Mouse (Mus musculus): ENCODE results near the gene Nphs2. TPM values are rescaled to one million over a fixed set of nuclear protein-coding genes. Genes with fewer than 3 reads are reported as not detected.

Nphs2 gene
- polyA plus RNA-seq, 1 experiment from 2014 or later = 15.5 TPM

- Histone ChIP-seq H3K4me3 (ENCODE audit: low read length) (no peak overlapping the region), H3K4me1 (ENCODE audit: control insufficient read depth, insufficient read depth, low read length) (no peaks in the 10 kb centered on the region), H3K36me3 (ENCODE audit: control insufficient read depth, insufficient read depth, low read length) (no peaks in the 10 kb centered on the region), H3K27ac (ENCODE audit: low read depth, low read length) (no peak overlapping the region), H3K27me3 (ENCODE audit: control insufficient read depth, insufficient read depth, low read length) (no peaks in the 10 kb centered on the region), H3K9me3 (ENCODE audit: control insufficient read depth, low read length) (no peaks in the 10 kb centered on the region), H3K9ac (ENCODE audit: low read depth, low read length) (no peak overlapping the region), H3K4me2 (replicated peaks; ENCODE audit: low read depth, low read length) (no peak overlapping the region)
- no peak for ATAC-seq (ENCODE audit: low FRiP score, low TSS enrichment)
- 70% methylated on average over 4 of the region's 4 CpGs for whole genome bisulfite sequencing
These were observed 33.9 kb downstream of the Nphs2 start for GRCm38 (mm10) chr1:156344433-156344832.

- no peaks in the 10 kb centered on the region for H3K4me1 ChIP-seq (ENCODE audit: control insufficient read depth, insufficient read depth, low read length)
These were observed 35.1 kb downstream of the Nphs2 start for GRCm38 (mm10) chr1:156345633-156346032.

DNA sequence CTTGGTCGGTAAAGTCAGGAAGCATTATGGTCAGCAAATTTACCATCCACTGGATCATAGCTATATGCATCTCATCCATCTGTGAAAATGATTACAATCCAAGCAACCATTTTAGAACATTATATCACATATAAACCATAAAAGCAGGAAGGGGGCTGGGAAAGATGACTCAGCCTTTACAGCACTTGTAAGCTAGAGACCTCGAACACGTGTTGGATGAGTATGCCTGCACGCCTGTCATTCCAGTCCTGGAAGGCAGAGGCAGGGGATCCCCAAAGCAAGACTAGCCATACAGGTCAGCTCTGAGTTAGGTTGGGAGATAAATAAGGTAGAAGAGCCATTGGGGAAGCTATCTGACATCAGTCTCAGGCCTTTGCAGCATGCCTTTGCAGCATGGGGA is 38.5 kb downstream of the Nphs2 start:
- H3K4me3 ChIP-seq (ENCODE audit: low read length) = no peak overlapping the region
- H3K4me1 ChIP-seq (ENCODE audit: control insufficient read depth, insufficient read depth, low read length) = no peaks in the 10 kb centered on the region
- H3K9ac ChIP-seq (ENCODE audit: low read depth, low read length) = no peak overlapping the region
- ATAC-seq (ENCODE audit: low FRiP score, low TSS enrichment) = no peak
- no peak overlapping the region for H3K4me2 ChIP-seq (replicated peaks; ENCODE audit: low read depth, low read length)
- H3K27ac ChIP-seq (ENCODE audit: low read depth, low read length) = no peak overlapping the region
- no peaks in the 10 kb centered on the region for H3K9me3 ChIP-seq (ENCODE audit: control insufficient read depth, low read length)
- whole genome bisulfite sequencing = 89% methylated on average over 4 of the region's 4 CpGs
- H3K36me3 ChIP-seq (ENCODE audit: control insufficient read depth, insufficient read depth, low read length) = no peaks in the 10 kb centered on the region
- H3K27me3 ChIP-seq (ENCODE audit: control insufficient read depth, insufficient read depth, low read length) = no peaks in the 10 kb centered on the region

More at GRCm38 (mm10) chr1:156345633-156346032, 35.1 kb downstream of the Nphs2 start:
- H3K36me3 ChIP-seq (ENCODE audit: control insufficient read depth, insufficient read depth, low read length) = no peaks in the 10 kb centered on the region
- ATAC-seq (ENCODE audit: low FRiP score, low TSS enrichment) = no peak
- no peak overlapping the region for H3K4me3 ChIP-seq (ENCODE audit: low read length)
- H3K27ac ChIP-seq (ENCODE audit: low read depth, low read length) = no peak overlapping the region
- no peak overlapping the region for H3K4me2 ChIP-seq (replicated peaks; ENCODE audit: low read depth, low read length)
- no peaks in the 10 kb centered on the region for H3K27me3 ChIP-seq (ENCODE audit: control insufficient read depth, insufficient read depth, low read length)
- 90% methylated on average over 4 of the region's 4 CpGs for WGBS
- no peak overlapping the region for H3K9ac ChIP-seq (ENCODE audit: low read depth, low read length)
- H3K9me3 ChIP-seq (ENCODE audit: control insufficient read depth, low read length) = no peaks in the 10 kb centered on the region

DNA sequence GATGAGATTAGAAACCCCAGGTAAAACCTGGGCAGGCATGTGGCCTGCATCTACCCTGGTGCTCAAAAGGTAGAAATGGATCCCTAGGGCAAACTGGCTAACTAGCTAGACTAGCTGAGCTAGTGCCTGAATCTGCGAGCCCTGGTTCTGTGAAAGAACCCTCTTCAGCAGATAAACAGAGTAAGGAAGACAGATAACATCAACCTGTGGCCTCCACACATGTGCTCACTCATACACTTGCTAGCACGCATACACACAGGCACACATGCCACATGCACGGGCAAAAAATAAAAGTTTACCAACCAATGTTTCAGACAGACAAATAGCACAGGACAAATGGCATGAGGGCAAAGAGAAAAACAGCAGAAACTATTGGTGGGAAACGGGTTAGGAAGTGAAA is 39.9 kb downstream of the Nphs2 start:
- ATAC-seq (ENCODE audit: low FRiP score, low TSS enrichment) = no peak
- H3K4me3 ChIP-seq (ENCODE audit: low read length) = no peak overlapping the region

DNA sequence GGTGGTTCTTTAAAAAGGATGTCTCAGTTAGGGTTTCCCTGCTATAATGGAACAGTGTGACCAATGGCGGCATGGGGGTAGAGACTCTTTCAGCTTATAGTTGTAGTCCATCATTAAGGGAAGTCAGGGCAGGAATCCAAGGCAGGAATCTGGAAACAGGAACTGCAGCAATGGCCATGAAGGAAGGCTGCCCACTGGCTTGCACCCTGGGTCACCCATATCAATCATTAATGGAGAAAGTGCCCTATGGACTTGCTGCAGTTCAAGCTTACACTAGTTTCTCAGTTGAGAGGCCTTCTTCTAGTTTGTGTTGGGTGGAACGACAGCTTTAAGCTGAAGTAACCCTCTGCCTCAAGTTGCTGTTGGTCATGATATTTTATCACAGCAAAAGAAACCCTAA is 41.9 kb downstream of the Nphs2 start:
- 92% methylated on average over 2 of the region's 2 CpGs for WGBS
- no peak for ATAC-seq (ENCODE audit: low FRiP score, low TSS enrichment)

More for the DNA sequence above, 39.9 kb downstream of the Nphs2 start:
- no peaks in the 10 kb centered on the region for H3K9me3 ChIP-seq (ENCODE audit: control insufficient read depth, low read length)
- H3K9ac ChIP-seq (ENCODE audit: low read depth, low read length) = no peak overlapping the region
- no peak overlapping the region for H3K27ac ChIP-seq (ENCODE audit: low read depth, low read length)
- no peak overlapping the region for H3K4me2 ChIP-seq (replicated peaks; ENCODE audit: low read depth, low read length)
- H3K4me1 ChIP-seq (ENCODE audit: control insufficient read depth, insufficient read depth, low read length) = no peaks in the 10 kb centered on the region
- no peaks in the 10 kb centered on the region for H3K27me3 ChIP-seq (ENCODE audit: control insufficient read depth, insufficient read depth, low read length)
- no peaks in the 10 kb centered on the region for H3K36me3 ChIP-seq (ENCODE audit: control insufficient read depth, insufficient read depth, low read length)
- 84% methylated on average over 4 of the region's 4 CpGs for WGBS

DNA sequence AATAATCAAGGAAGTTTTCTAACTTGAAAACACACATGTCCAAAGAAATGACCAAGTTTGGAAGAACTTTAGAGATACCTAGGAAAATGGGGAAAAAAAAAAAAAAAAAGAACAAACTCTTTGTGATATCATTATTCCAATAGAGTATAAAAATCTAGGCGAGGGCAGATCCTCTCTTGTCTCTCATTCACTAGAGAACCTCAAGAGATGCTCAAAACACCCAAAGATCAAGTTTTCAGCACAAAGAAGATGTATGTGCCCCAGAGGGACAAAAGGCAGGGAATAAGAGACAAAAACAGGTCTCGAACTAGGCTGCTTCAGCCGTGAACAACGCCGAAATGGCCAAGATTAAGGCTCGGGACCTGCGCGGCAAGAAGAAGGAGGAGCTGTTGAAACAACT is 55.2 kb downstream of the Nphs2 start, which contains the start of gene Gm2000:
Gm2000 (plus strand) TSS at position 301 of the 400 bp plus-strand sequence.
- Histone ChIP-seq H3K4me1 (ENCODE audit: control insufficient read depth, insufficient read depth, low read length) (no peaks in the 10 kb centered on the region), H3K9me3 (ENCODE audit: control insufficient read depth, low read length) (0 out of 2 replicates have a peak, but pooled peaks cover 3% of the 10 kb centered on the region), H3K27ac (ENCODE audit: low read depth, low read length) (no peak within 1 kb of the TSS), H3K27me3 (ENCODE audit: control insufficient read depth, insufficient read depth, low read length) (no peaks in the 10 kb centered on the region), H3K36me3 (ENCODE audit: control insufficient read depth, insufficient read depth, low read length) (no peaks in the 10 kb centered on the region), H3K9ac (ENCODE audit: low read depth, low read length) (no peak within 1 kb of the TSS), H3K4me2 (replicated peaks; ENCODE audit: low read depth, low read length) (no peak within 1 kb of the TSS), H3K4me3 (ENCODE audit: low read length) (no peak within 1 kb of the TSS)
- ATAC-seq (ENCODE audit: low FRiP score, low TSS enrichment) = no peak
- 86% methylated on average over 8 of the region's 8 CpGs for WGBS

More for the DNA sequence above, 41.9 kb downstream of the Nphs2 start:
- no peak overlapping the region for H3K9ac ChIP-seq (ENCODE audit: low read depth, low read length)
- no peaks in the 10 kb centered on the region for H3K27me3 ChIP-seq (ENCODE audit: control insufficient read depth, insufficient read depth, low read length)
- no peak overlapping the region for H3K27ac ChIP-seq (ENCODE audit: low read depth, low read length)
- no peak overlapping the region for H3K4me2 ChIP-seq (replicated peaks; ENCODE audit: low read depth, low read length)
- H3K36me3 ChIP-seq (ENCODE audit: control insufficient read depth, insufficient read depth, low read length) = no peaks in the 10 kb centered on the region
- H3K9me3 ChIP-seq (ENCODE audit: control insufficient read depth, low read length) = no peaks in the 10 kb centered on the region
- no peaks in the 10 kb centered on the region for H3K4me1 ChIP-seq (ENCODE audit: control insufficient read depth, insufficient read depth, low read length)
- H3K4me3 ChIP-seq (ENCODE audit: low read length) = no peak overlapping the region

Other genes starting within 250 kb of the Nphs2 start
- 0.13 and 0.23 TPM in 2 replicates for gene Fam163a, start 105.7 kb upstream of the Nphs2 start, polyA plus RNA-seq (2014; fragmentation: Nextera tagmentation; extraction: Ambion mirVana)
- 0.84 and 2.7 TPM in 2 replicates for gene Tdrd5, start 7.1 kb upstream of the Nphs2 start, polyA plus RNA-seq (2014; fragmentation: Nextera tagmentation; extraction: Ambion mirVana)
- gene Gm2000, start 55.3 kb downstream of the Nphs2 start, polyA plus RNA-seq (2014; fragmentation: Nextera tagmentation; extraction: Ambion mirVana) = 1,003 and 1,410 TPM in 2 replicates
- 0.29 and 1.8 TPM in 2 replicates for gene Axdnd1, start 110.4 kb downstream of the Nphs2 start, polyA plus RNA-seq (2014; fragmentation: Nextera tagmentation; extraction: Ambion mirVana)
- gene Soat1, start 163.6 kb downstream of the Nphs2 start, polyA plus RNA-seq (2014; fragmentation: Nextera tagmentation; extraction: Ambion mirVana) = 43.7 and 54.0 TPM in 2 replicates
- 0.66 and 0.88 TPM in 2 replicates for gene Gm10031, start 213.3 kb downstream of the Nphs2 start, polyA plus RNA-seq (2014; fragmentation: Nextera tagmentation; extraction: Ambion mirVana)
- gene Abl2, start 248.1 kb downstream of the Nphs2 start, polyA plus RNA-seq (2014; fragmentation: Nextera tagmentation; extraction: Ambion mirVana) = 6.4 and 8.1 TPM in 2 replicates